Mouse (Mus musculus) olfactory bulb, adult 2 months (tissue): ENCODE data around the gene Tmem106c.

ENCODE experiments used
- CTCF ChIP-seq: fragments of 200-500 bp; IDR thresholded peaks from 2 replicates; pipeline ENCODE4 v1.5.1; 2012; ENCODE audit warnings: low read depth, mild to moderate bottlenecking, low read length, moderate library complexity; ENCODE audit not compliant: insufficient read depth
- POLR2A ChIP-seq: fragments of 200-500 bp; IDR thresholded peaks from 2 replicates; pipeline ENCODE4 v1.6.1; 2012; ENCODE audit warnings: mild to moderate bottlenecking, low read depth, low read length, moderate library complexity; ENCODE audit not compliant: insufficient read depth

DNA sequence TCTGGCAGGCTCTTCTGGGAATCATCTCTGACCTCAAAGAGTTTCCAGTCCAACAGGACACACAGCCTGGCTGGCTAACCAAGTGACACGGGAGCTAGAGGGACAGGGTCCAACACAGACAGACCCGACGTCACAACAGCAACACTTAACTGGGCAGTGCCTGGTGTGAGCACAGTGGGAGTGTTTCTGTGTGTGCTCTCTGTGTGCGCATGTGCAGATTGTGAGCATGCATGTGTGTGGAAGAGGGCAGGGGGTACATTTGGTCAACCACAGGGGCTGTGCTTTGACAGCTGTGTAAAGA is 11.2 kb upstream of the Tmem106c start:
- TF ChIP-seq CTCF (no peak), POLR2A (no peak)
